Mouse (Mus musculus) layer of hippocampus, postnatal 10 days (tissue): ENCODE measurements around the gene 4933407L21Rik. TPM values are rescaled to one million over a fixed set of nuclear protein-coding genes. Genes with fewer than 3 reads are reported as not detected.

Experiments used
- DNase-seq, 2 experiments: peaks; one replicate each; pipeline ENCODE4 v3.0.0; 2021; ENCODE audit warnings: low spot score in 2 of 2
- long read RNA-seq: library from polyadenylated mRNA; stranded (forward); transcript quantifications from one replicate; pipeline ENCODE4 v2.0.0, GENCODE M21; 2023
- total RNA-seq, 2 experiments: library from RNA; stranded (reverse); gene quantifications; 2 replicates each; pipeline ENCODE4 v1.2.3; 2021

The 4933407L21Rik gene
- total RNA-seq = 1 to 10 TPM; 4.6 to 4.9 TPM
- long read RNA-seq, partial matches to known transcripts = 0 of 2 reads
- long read RNA-seq, other reads (novel, unspliced or antisense) = 0 of 2 reads

- DNase-seq = peak; percentile 73 to 77
These were observed at the start of gene 4933407L21Rik for GRCm38 (mm10) chr1:85928057-85928687. Gene 4933407L21Rik, plus strand, starts transcription at chr1:85928483.

GRCm38 (mm10) chr1:85882003-85882402 is 46.3 kb upstream of the 4933407L21Rik start:
- DNase-seq = no peak

GRCm38 (mm10) chr1:85887221-85887620 is 41.1 kb upstream of the 4933407L21Rik start:
- DNase-seq = no peak

GRCm38 (mm10) chr1:85894231-85894747 is 34.0 kb upstream of the 4933407L21Rik start, which contains the start of gene Itm2c:
Gene Itm2c, plus strand, starts transcription at chr1:85894281.
- peak; percentile 86 to 90 for DNase-seq

GRCm38 (mm10) chr1:85894748-85895360 is 33.4 kb upstream of the 4933407L21Rik start:
- DNase-seq = peak; percentile 72 to 81

- DNase-seq = peak; percentile 72 to 81
These were observed 32.9 kb upstream of the 4933407L21Rik start for GRCm38 (mm10) chr1:85895391-85895837.

GRCm38 (mm10) chr1:85896110-85896509 is 32.2 kb upstream of the 4933407L21Rik start:
- DNase-seq = no peak

- DNase-seq = no peak
These were observed 31.2 kb upstream of the 4933407L21Rik start for GRCm38 (mm10) chr1:85896781-85897700.

- DNase-seq = no peak
These were observed 30.2 kb upstream of the 4933407L21Rik start for GRCm38 (mm10) chr1:85897901-85898760.

GRCm38 (mm10) chr1:85898761-85899387 is 29.4 kb upstream of the 4933407L21Rik start:
- DNase-seq = no peak

GRCm38 (mm10) chr1:85899388-85899761 is 28.9 kb upstream of the 4933407L21Rik start:
- DNase-seq = no peak

GRCm38 (mm10) chr1:85900521-85901333 is 27.6 kb upstream of the 4933407L21Rik start:
- no peak for DNase-seq

- no peak for DNase-seq
These were observed 26.7 kb upstream of the 4933407L21Rik start for GRCm38 (mm10) chr1:85901516-85902107.

GRCm38 (mm10) chr1:85902108-85902561 is 26.1 kb upstream of the 4933407L21Rik start:
- DNase-seq = no peak

- no peak for DNase-seq
These were observed 21.4 kb upstream of the 4933407L21Rik start for GRCm38 (mm10) chr1:85906892-85907291.

GRCm38 (mm10) chr1:85908754-85909590 is 19.3 kb upstream of the 4933407L21Rik start:
- peak in 1 of 2 experiments; percentile 13 for DNase-seq

- DNase-seq = no peak
These were observed 15.1 kb upstream of the 4933407L21Rik start for GRCm38 (mm10) chr1:85913078-85913755.
